Mouse (Mus musculus) ES-E14 (cell line): ENCODE data around the gene Fancc. TPM values are rescaled to one million over a fixed set of nuclear protein-coding genes. Genes with fewer than 3 reads are reported as not detected.

Experiments
- DNase-seq: peaks from one replicate; pipeline ENCODE4 v3.0.0-alpha.2; 2013; ENCODE audit warnings: low read depth, low spot score
- H3K27ac ChIP-seq: 2 replicates; pipeline ENCODE4 v1.5.1; 2012; ENCODE audit warnings: low read depth, mild to moderate bottlenecking, low read length, moderate library complexity, mixed read lengths; ENCODE audit not compliant: poor library complexity, insufficient read depth, severe bottlenecking
- H3K36me3 ChIP-seq: 2 replicates; pipeline ENCODE4 v1.6.1; 2012; ENCODE audit warnings: mild to moderate bottlenecking, low read length, moderate library complexity, mixed read lengths; ENCODE audit not compliant: control insufficient read depth, poor library complexity, insufficient read depth, severe bottlenecking
- H3K4me1 ChIP-seq, 2 experiments: fragments of 150-350 bp in 1 of 2; sonication (generic) in 1 of 2; 2 replicates each; pipeline ENCODE4 v1.6.1; 2012; ENCODE audit warnings: low read length in 2 of 2, mild to moderate bottlenecking in 1 of 2, mixed read lengths in 1 of 2; ENCODE audit not compliant: control insufficient read depth in 2 of 2, insufficient read depth in 2 of 2, poor library complexity in 1 of 2
- H3K4me3 ChIP-seq, 2 experiments: fragments of 150-350 bp in 1 of 2; sonication (generic) in 1 of 2; 2 replicates each; pipeline ENCODE4 v1.5.1; 2012; ENCODE audit warnings: low read length in 2 of 2, low read depth in 1 of 2, mild to moderate bottlenecking in 1 of 2, mixed read lengths in 1 of 2; ENCODE audit not compliant: insufficient read depth in 1 of 2, poor library complexity in 1 of 2, severe bottlenecking in 1 of 2
- H3K9ac ChIP-seq: 2 replicates; pipeline ENCODE4 v1.6.1; 2012; ENCODE audit warnings: low read depth, mild to moderate bottlenecking, low read length, mixed read lengths; ENCODE audit not compliant: poor library complexity, insufficient read depth, severe bottlenecking
- H3K9me3 ChIP-seq: fragments of 150-350 bp; sonication (generic); 2 replicates; pipeline ENCODE4 v1.6.1; 2012; ENCODE audit warnings: low read depth, mild to moderate bottlenecking, low read length; ENCODE audit not compliant: control insufficient read depth, insufficient read depth
- CHD2 ChIP-seq: IDR thresholded peaks from 2 replicates; pipeline ENCODE4 v1.6.1; 2014; ENCODE audit warnings: mild to moderate bottlenecking, low read depth, low read length, inconsistent platforms
- HCFC1 ChIP-seq: IDR thresholded peaks from 2 replicates; pipeline ENCODE4 v1.6.1; 2012; ENCODE audit warnings: low read length, inconsistent platforms, borderline replicate concordance; ENCODE audit not compliant: insufficient read depth
- MAFK ChIP-seq: IDR thresholded peaks from 2 replicates; pipeline ENCODE4 v1.6.1; 2014; ENCODE audit warnings: mild to moderate bottlenecking, low read depth, low read length, inconsistent platforms; ENCODE audit not compliant: insufficient read depth
- ZC3H11A ChIP-seq: IDR thresholded peaks from 2 replicates; pipeline ENCODE4 v1.6.1; 2012; ENCODE audit warnings: low read depth, mild to moderate bottlenecking, inconsistent platforms, low read length, borderline replicate concordance
- ZNF384 ChIP-seq: IDR thresholded peaks from 2 replicates; pipeline ENCODE4 v1.6.1; 2012; ENCODE audit warnings: low read depth, low read length, inconsistent platforms
- in situ Hi-C, 2 experiments: fragments of 600-800 bp; cut with MboI; formaldehyde crosslinking; loops; one replicate each; pipeline ENCODE4 v1.15.1; 2025; ENCODE audit warnings: low sequenced_read_pairs in 2 of 2, inconsistent platforms in 1 of 2; ENCODE audit not compliant: unreplicated experiment in 2 of 2
- total RNA-seq: library from RNA; depleted of rRNA; stranded (reverse); fragments of 300-350 nt; gene quantifications from 2 replicates; pipeline ENCODE4 v1.2.3, GENCODE M21; 2012

Fancc gene
- total RNA-seq, 1 experiment: 9.4 TPM

DNA sequence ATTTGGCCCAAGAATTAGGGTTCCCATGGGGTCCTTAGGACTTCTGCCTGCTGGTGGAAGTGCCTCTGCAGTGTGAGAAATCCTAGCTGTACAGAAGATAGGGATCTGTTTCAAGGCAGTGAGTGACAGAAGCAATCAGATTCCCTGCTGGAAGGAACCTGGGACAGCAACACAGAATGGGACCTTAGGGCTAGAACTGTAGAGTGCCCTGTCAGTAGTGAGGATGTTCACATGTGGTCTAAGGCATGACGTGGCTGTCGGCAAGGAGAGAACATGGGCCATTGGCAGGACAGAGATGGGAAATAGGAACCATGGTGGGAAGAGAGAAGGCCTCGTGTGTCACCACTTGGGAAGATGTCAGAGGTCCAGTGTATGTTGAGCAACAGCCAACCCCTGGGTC is 187.5 kb downstream of the Fancc start:
- Histone ChIP-seq H3K4me3 (no peak overlapping the region), H3K27ac (no peak overlapping the region), H3K9ac (no peak overlapping the region), H3K36me3 (no peaks in the 10 kb centered on the region), H3K4me1 (peaks cover 2 to 16% of the 10 kb centered on the region in 2 experiments; a peak in 2 of 4 replicates), H3K9me3 (no peaks in the 10 kb centered on the region)
- no peak for DNase-seq
- TF ChIP-seq ZNF384: no peak
- TF ChIP-seq MAFK: no peak
- no peak for TF ChIP-seq ZC3H11A
- no peak for TF ChIP-seq CHD2
- TF ChIP-seq HCFC1: no peak
- in situ Hi-C loops: no loop called here

DNA sequence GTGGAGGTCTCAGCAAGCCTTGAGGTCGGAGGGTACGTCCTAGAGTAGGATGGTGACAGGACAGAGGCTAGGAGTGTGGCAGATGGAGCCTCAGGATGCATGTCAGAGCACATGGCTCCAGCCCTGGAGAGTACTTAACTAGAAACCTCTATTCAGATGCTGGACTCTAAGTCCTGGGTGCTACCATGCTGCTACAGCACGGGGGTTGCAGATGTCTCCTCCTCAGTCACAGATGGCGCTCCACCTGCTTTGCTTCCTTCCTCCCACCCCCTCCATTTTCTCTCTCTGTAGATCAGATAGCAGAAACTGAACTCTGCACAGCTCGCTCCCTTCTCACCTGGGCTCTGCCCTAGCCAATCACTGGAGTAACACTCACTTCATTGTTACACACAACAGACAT is 190.3 kb downstream of the Fancc start:
- Histone ChIP-seq H3K36me3 (peaks cover 23% of the 10 kb centered on the region), H3K4me3 (no peak overlapping the region), H3K27ac (no peak overlapping the region), H3K4me1 (peaks cover 0 to 11% of the 10 kb centered on the region in 2 experiments; a peak in 1 of 4 replicates), H3K9me3 (no peaks in the 10 kb centered on the region), H3K9ac (no peak overlapping the region)
- TF ChIP-seq MAFK (no peak), CHD2 (no peak), HCFC1 (no peak), ZC3H11A (no peak), ZNF384 (no peak)
- DNase-seq: no peak
- in situ Hi-C loops: no loop called here

DNA sequence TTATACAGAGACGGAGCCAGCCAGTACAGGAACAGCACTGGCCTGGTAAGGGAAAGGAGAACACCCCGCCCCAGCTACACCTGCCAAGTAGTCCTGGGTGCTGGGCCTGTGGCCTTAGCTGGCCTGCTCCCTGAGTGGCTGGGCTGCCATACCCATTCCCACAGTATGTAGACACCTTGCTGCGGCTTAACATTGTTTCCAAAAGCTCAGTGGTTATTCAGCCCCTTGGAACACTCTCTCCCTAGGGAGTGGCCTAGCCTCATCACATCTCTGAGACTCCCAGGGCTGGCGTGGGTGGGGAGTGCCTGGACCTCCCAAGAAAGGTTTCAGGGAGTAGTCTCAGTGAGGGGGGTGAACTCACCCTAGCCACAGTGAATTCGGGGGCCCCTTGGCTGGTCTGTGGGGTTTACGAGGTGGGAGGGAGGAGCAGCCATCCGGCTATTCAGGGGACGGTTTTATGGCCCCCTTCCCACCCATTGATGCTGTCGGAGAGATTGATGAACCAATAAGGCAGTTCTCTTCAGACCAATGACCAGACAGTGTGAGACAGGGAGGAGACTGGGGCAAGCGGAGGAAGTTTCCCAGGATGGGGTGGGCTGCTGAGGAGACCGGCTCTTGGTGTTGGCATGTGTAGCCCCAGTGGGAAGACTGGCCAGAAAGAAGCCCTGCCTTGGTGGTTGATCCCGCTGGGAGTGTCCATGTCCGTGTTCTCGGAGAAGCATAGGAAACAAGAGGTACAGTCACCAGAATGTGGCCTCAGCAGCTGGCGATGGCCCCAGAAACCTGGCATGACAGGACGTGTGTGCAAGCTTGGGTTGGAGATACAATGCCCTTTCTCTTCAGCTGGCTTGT is 191.7 kb downstream of the Fancc start:
- no peak for DNase-seq
- Histone ChIP-seq H3K4me3 (no peak overlapping the region), H3K9ac (no peak overlapping the region), H3K9me3 (no peaks in the 10 kb centered on the region), H3K36me3 (peaks cover 37% of the 10 kb centered on the region), H3K4me1 (peaks cover 0 to 19% of the 10 kb centered on the region in 2 experiments; a peak in 1 of 4 replicates), H3K27ac (no peak overlapping the region; the same call in 1 of the 2 replicates)
- in situ Hi-C loops: no loop called here
- no peak for TF ChIP-seq ZNF384
- no peak for TF ChIP-seq HCFC1
- TF ChIP-seq CHD2: no peak
- TF ChIP-seq MAFK: no peak
- no peak for TF ChIP-seq ZC3H11A

DNA sequence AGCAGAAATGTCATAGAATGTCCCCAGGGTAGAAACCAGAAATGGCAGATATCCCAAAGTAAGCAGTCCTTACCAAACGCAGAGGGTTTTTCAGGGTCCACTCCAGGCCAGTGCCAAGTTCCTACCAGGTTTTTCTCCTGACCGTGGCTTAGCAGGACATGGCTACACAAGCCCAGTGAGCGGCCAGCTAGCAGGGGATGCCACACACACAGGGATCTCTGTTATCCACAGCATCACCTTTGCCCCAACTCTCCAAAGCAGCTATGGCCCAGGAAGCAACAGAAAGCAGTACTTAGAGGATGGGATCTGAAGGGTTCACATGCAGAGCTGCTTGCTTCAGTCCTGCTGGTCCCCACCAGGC is 192.3 kb downstream of the Fancc start:
- in situ Hi-C loops: no loop called here
- H3K4me3 ChIP-seq: no peak overlapping the region
- DNase-seq: no peak
- peaks cover 3 to 22% of the 10 kb centered on the region in 2 experiments; a peak in 1 of 4 replicates for H3K4me1 ChIP-seq
- no peak overlapping the region for H3K9ac ChIP-seq
- no peak overlapping the region for H3K27ac ChIP-seq
- H3K36me3 ChIP-seq: peaks cover 42% of the 10 kb centered on the region
- no peaks in the 10 kb centered on the region for H3K9me3 ChIP-seq
- TF ChIP-seq ZC3H11A: no peak
- TF ChIP-seq ZNF384: no peak
- TF ChIP-seq CHD2: no peak
- TF ChIP-seq MAFK: no peak
- TF ChIP-seq HCFC1: no peak
